Mouse (Mus musculus) gastrocnemius, postnatal 10 days (tissue): ENCODE measurements around the gene Fbln2. TPM values are rescaled to one million over a fixed set of nuclear protein-coding genes. Genes with fewer than 3 reads are reported as not detected.
"Not testable (repeated sequence)": the region's sequence is repeated elsewhere in the genome, so short reads cannot be mapped to it uniquely, and the experiment has no call there.

Experiments used
- DNase-seq: peaks from one replicate; pipeline ENCODE4 v3.0.0; 2021; ENCODE audit warnings: mixed read lengths
- long read RNA-seq, 2 experiments: library from polyadenylated mRNA; stranded (forward); transcript quantifications; one replicate each; pipeline ENCODE4 v2.0.0; 2021
- total RNA-seq, 2 experiments: library from RNA; stranded (reverse); gene quantifications; 2 replicates each; pipeline ENCODE4 v1.2.3; 2021

Gene Fbln2
- 10 to 100 TPM; 63.3 to 73.2 TPM for total RNA-seq
- long read RNA-seq, experiment 1, full-length matches to known transcripts = 149 of 180 reads
- long read RNA-seq, experiment 1, partial matches to known transcripts = 22 of 180 reads
- long read RNA-seq, experiment 1, other reads (novel, unspliced or antisense) = 9 of 180 reads
- long read RNA-seq, experiment 2, full-length matches to known transcripts = 124 of 157 reads
- long read RNA-seq, experiment 2, partial matches to known transcripts = 23 of 157 reads
- long read RNA-seq, experiment 2, other reads (novel, unspliced or antisense) = 10 of 157 reads

GRCm38 (mm10) chr6:91212155-91212554 is at the start of gene Fbln2:
Gene Fbln2 (plus strand): TSS chr6:91212455.
- not testable (repeated sequence) for DNase-seq

GRCm38 (mm10) chr6:91163195-91163911 is 48.9 kb upstream of the Fbln2 start:
- DNase-seq = no peak

- no peak for DNase-seq
Observed at GRCm38 (mm10) chr6:91164584-91164983, 47.7 kb upstream of the Fbln2 start.

DNA sequence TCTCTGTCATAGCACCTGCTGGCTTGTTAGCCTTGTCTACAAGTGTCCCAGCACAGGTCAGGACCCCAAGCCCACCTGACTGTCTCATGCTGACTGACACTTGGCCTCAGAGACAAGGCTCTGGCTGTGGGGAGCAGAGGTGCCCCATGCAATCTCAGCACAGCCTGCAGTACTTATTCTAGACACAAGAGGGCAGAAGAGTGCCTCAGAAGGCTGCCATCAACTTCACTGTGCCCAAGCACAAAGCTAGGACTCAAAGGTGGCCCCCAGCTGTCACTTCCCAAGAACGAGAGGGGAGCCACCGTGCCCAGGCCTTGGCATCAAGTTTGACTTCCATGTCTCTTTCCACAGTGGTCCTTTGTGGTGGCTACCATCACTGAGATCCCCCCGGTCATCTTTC is 47.0 kb upstream of the Fbln2 start:
- peak; percentile 76 for DNase-seq

DNA sequence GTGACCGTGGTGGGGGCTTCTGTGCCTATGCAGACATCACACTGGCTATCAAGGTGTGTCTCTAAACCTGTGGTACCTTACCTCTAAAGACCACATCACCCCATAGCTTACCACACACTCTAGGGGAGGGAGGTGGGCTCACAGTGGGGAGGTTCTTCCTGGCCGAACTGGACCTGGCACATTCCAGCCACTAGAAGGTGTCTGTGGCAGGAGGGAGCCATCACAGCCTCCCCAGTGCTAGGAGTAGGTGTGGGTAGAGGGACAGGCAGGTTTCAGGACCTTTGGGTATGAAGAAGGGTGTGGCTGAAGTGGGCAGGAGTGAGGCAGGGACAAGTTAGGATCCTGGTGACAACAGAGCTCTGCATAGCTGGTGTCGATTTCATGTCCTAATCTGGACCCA is 44.4 kb upstream of the Fbln2 start:
- no peak for DNase-seq

DNA sequence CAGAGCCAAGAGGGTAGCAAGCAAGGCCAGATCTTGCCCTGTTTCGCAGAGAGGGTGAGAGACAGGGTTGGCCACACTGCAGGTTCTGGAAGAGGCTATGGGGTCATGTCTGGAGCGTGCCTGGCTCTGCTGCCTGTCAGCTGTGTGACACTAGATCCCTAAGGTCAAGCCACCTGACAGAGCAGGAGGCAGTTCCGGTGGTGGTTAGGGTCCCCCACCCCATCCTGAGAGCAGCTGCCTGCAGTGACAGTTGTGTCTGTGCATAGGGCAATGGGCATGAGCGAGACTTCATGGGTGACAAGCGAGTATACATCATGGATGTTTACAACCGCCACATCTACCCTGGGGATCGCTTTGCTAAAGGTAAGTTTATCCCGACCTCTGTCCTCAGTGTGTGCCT is 43.1 kb upstream of the Fbln2 start:
- DNase-seq = no peak

DNA sequence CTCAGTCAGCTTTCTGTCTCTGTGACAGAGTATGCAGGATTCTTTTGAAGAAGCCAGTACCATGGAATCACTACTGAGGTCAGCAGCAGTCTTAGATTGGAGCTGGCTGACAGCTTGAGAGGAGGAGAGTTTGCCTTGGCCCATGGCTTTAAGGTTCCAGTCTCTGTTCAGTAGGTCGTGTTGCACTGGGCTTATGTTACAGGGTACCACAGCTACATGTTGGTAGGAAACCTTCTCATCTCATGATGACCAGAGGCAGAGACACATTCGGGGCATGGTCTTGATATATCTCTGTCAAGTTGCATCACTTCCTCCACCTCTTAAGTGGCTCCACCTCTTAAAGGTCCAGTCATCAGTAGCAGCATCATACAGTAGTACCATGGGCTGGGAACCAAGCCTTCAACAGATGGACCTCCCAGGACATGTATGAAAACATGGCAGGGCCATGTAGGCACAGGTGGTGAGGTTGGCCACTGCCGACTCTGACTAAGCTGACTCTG is 40.8 kb upstream of the Fbln2 start:
- no peak for DNase-seq

DNA sequence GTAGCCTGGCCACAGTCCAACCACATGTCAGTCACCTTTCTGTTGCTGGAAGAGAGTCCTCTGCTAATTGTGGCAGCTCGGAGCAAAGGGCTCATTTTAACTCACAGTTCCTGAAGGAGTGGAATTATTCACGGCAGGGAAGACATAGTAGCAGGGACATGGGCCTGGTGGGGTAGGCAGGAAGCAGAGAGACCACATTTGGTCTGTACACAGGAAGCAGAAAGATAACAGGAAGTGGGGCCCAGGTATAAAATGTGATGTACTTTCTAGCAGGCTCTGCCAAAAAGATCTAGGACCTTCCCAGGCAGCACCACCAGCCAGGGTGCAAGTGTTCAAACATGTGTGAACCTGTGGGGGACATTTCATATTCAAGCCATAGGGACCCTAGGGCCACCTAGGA is 39.9 kb upstream of the Fbln2 start:
- DNase-seq = no peak

- peak; percentile 74 for DNase-seq
Observed at GRCm38 (mm10) chr6:91173221-91173880, 38.9 kb upstream of the Fbln2 start.

DNA sequence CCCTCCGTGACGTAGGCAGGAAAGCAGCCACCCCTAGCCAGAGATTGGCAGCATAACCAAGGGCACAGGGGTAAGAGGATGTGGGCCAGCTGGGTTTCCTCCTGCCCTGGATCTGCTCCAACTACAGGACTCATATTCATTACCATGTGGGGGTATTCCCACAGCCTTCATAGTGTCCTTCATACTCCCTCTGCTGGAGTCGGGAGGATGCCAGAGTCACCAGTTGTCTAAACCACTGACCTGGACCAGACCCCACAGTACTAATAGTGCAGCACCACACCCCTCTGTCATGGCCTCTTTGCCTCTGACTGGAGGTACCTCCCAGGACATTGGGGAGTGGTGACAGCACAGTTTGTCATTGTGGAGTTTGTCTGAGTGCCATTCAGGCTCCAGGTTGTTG is 38.0 kb upstream of the Fbln2 start:
- DNase-seq = no peak

DNA sequence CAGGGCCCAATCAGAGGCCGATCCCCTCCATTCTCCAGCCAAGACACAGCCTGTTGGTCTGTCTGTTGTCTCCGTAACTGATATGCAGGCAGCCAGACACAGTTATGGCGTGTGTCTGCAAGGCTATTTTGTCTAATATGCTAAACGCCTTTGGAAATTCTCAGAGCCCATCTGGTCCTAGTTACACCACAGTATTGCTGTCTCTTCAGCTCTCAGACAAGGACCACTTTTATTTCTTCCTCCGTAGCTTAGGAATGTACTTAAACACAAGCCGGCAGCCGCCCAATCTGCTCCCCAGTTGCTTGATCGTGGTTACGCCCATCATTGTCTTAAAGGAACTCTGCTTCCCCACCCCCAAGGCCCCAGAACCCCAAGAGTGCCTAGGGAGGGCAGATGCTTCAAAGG is 31.5 kb upstream of the Fbln2 start:
- no peak for DNase-seq

GRCm38 (mm10) chr6:91181320-91181719 is 30.9 kb upstream of the Fbln2 start:
- peak; percentile 82 for DNase-seq

DNA sequence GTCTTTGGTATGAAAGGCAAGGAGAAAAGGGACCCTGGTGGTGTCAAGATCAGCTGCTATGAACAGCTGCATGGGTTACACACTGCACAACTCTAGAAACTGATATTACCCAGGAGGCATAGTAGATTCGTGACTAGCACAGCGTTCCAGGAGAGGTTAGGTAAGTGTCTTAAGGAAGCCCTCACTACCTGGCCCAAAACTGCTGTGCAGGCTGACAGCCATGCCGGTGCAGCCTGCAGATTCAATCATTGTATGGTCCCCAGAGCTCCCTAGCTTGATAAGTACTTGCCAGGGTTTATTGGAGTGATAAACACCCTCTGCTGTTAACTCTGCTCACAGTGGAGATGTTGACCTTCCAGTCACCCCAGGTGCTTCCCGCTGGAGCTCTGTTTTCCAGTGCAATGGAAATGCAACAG is 30.2 kb upstream of the Fbln2 start:
- no peak for DNase-seq

DNA sequence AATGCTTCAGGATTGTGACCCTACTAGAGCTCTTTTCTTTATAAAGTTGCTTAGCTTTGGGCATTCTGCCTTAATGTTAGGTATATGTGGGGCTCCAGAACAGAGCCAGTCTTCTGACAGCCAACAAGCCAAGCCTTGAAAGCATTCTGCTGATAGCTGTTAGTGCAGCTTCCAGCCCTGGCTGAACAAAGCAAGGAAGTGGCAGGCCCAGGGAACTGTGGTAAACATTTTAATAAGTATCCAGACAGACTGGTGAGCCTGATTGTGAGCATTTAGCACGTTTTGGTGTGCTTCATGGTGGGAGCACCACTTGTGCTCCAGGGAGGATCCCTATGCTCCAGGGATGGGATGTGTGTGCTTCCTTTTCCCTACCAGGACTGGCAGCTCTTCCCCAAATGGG is 29.2 kb upstream of the Fbln2 start:
- no peak for DNase-seq

DNA sequence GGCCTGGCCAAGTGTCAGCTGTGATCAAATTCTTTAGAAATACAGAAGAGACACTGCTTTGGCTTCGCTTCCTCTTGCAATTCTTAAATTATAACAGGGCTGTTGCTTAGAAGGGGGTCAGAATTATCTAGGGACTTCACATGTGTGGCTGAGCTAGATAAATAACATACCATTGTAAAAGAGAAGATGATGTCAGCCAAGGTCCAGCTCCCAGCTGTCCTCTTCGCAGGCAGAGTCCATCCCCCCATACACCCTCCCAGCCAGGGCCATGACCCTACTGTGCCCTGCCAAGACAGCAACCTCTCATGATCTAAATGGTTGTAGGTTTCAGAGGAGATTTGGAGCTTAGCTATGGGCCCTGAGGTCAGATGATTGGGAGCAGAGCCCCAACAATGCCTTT is 28.3 kb upstream of the Fbln2 start:
- DNase-seq = no peak

DNA sequence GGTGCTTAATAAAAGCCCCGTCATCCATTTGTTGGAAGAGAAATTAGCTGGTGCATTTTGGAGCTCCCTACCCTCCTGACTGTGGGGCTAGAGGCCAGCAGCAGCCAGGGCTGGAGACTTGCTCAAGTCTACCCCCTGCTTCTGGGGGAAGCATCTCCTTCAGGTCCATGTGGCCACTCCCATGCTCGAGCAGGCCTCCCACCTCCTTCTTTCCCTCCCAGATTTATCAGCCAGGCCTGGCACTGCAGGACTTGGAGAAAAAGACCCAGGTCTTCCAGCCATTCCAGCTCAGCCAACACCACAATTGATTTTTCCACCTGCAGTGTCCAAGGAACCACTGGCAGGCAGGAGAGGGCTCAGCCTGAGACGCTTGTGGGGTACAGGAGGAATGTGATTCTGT is 27.5 kb upstream of the Fbln2 start:
- DNase-seq = no peak

DNA sequence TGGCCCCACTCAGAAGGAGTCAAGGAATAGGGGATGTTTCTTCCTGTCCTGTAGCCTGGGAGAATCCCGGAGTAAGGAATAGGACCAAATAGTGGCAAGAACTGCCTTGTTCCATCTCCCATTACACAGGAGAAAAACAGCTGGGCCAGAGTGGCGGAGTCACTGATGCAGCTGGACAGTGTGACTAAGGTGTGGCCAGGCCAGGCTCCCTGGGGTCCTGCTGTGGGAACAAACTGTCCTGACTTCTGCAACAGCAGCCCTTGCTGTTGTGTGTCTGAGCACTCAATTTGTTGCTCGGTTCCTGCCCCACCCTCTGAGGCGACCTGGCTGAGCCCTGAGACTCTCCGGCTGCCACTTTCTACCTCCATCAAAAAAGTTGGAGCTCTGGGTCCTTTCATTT is 26.8 kb upstream of the Fbln2 start:
- DNase-seq = no peak

- no peak for DNase-seq
Observed at GRCm38 (mm10) chr6:91186161-91186931, 25.9 kb upstream of the Fbln2 start.

- DNase-seq = no peak
Observed at GRCm38 (mm10) chr6:91186934-91187333, 25.3 kb upstream of the Fbln2 start.

GRCm38 (mm10) chr6:91187871-91188270 is 24.4 kb upstream of the Fbln2 start:
- no peak for DNase-seq

DNA sequence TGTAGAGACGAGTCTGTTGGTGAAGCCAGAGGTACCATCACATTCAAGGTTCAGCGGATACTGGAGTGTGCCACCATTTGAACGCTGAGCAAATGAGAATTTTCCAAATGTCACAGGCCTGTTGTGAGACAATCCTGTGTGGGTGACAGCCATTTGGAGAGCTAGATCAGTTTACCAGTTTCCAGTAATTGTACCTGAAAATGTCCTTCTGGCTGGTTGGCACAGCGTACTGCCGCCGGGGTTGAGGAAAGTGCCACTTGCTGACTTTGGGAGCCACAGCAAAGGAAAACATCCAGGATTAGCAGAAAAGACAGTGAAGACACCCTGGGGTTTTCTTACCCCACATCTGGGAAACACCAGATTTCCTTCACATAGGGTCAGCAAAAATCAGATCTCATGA is 22.3 kb upstream of the Fbln2 start:
- no peak for DNase-seq

- no peak for DNase-seq
Observed at GRCm38 (mm10) chr6:91191465-91191864, 20.8 kb upstream of the Fbln2 start.

- DNase-seq = no peak
Observed at GRCm38 (mm10) chr6:91192421-91192820, 19.8 kb upstream of the Fbln2 start.
